Mouse (Mus musculus) bone marrow macrophage, adult 2 months (primary cell): Measurements from ENCODE around the gene Gm28308.

Source experiments
- CTCF ChIP-seq: IDR thresholded peaks from 2 replicates; pipeline ENCODE4 v1.5.1; 2012; ENCODE audit warnings: low read depth, mild to moderate bottlenecking, low read length, moderate library complexity
- POLR2A ChIP-seq: IDR thresholded peaks from 2 replicates; pipeline ENCODE4 v1.6.1; 2012; ENCODE audit warnings: mild to moderate bottlenecking, low read depth, low read length, borderline replicate concordance

- TF ChIP-seq POLR2A = no peak
- no peak for TF ChIP-seq CTCF
These were observed 40.7 kb upstream of the Gm28308 start for GRCm38 (mm10) chr6:52253511-52254500.
